Mouse (Mus musculus): ENCODE data around the gene Slc39a5.

The Slc39a5 gene

GRCm38 (mm10) chr10:128374393-128374792 lies 26.6 kb downstream of the Slc39a5 start:
- peak; percentile 35 for DNase-seq (ENCODE audit: low read depth)

- DNase-seq (ENCODE audit: low read depth) = peak; percentile 52
These were observed 27.9 kb downstream of the Slc39a5 start for GRCm38 (mm10) chr10:128372989-128373748.

GRCm38 (mm10) chr10:128372142-128372541 lies 28.9 kb downstream of the Slc39a5 start:
- no peak for DNase-seq (ENCODE audit: low read depth)

- DNase-seq (ENCODE audit: low read depth) = no peak
These were observed 30.4 kb downstream of the Slc39a5 start for GRCm38 (mm10) chr10:128370601-128371000.

GRCm38 (mm10) chr10:128370021-128370420 lies 31.0 kb downstream of the Slc39a5 start:
- DNase-seq (ENCODE audit: low read depth) = no peak

GRCm38 (mm10) chr10:128369599-128369998 lies 31.4 kb downstream of the Slc39a5 start:
- DNase-seq (ENCODE audit: low read depth) = no peak

- no peak for DNase-seq (ENCODE audit: low read depth)
These were observed 31.8 kb downstream of the Slc39a5 start for GRCm38 (mm10) chr10:128369218-128369543.

GRCm38 (mm10) chr10:128368402-128369217 lies 32.4 kb downstream of the Slc39a5 start, which contains the start of gene Coq10a:
Gene Coq10a, minus strand, starts transcription at chr10:128368997.
- peak; percentile 95 for DNase-seq (ENCODE audit: low read depth)

GRCm38 (mm10) chr10:128367899-128368401 lies 33.1 kb downstream of the Slc39a5 start:
- DNase-seq (ENCODE audit: low read depth) = peak; percentile 40

- DNase-seq (ENCODE audit: low read depth) = peak; percentile 79
These were observed 38.5 kb downstream of the Slc39a5 start for GRCm38 (mm10) chr10:128362568-128362967.

- no peak for DNase-seq (ENCODE audit: low read depth)
These were observed 39.2 kb downstream of the Slc39a5 start for GRCm38 (mm10) chr10:128361836-128362235.

GRCm38 (mm10) chr10:128359226-128359625 lies 41.8 kb downstream of the Slc39a5 start:
- DNase-seq (ENCODE audit: low read depth) = no peak

GRCm38 (mm10) chr10:128358796-128359195 lies 42.2 kb downstream of the Slc39a5 start:
- DNase-seq (ENCODE audit: low read depth) = peak; percentile 92

GRCm38 (mm10) chr10:128347541-128347940 lies 53.5 kb downstream of the Slc39a5 start:
- DNase-seq (ENCODE audit: low read depth) = no peak
